Mouse (Mus musculus) colon, adult 2 months (tissue): ENCODE measurements around the gene Dusp21. TPM values are rescaled to one million over a fixed set of nuclear protein-coding genes. Genes with fewer than 3 reads are reported as not detected.

Experiments
- polyA plus RNA-seq: library from polyadenylated mRNA; depleted of rRNA; stranded (reverse); fragments of >200 nt; gene quantifications from 2 replicates; pipeline ENCODE4 v1.2.3, GENCODE M21; 2012; rRNA removed

The Dusp21 gene
- not detected in 2 replicates for polyA plus RNA-seq

DNA sequence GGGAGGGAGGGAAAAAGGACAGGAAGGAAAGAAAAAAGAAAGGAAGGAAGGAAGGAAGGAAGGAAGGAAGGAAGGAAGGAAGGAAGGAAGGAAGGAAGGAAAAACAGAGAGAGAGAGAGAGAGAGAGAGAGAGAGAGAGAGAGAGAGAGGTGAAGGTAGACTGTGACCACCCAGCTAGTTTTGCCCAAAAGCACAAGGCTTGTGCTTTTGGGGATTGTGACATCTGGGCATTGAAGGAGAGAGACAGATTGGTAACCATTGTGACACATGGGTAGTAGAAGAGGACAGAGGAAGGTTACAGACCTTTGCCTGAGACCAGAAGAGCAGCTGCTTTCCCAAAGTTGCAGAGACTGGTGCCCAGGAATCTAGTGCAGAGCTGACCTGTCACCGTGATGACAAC, at the start of gene Dusp21:
TSS of gene Dusp21 (plus strand) at position 301 of the 400 bp plus-strand sequence.

DNA sequence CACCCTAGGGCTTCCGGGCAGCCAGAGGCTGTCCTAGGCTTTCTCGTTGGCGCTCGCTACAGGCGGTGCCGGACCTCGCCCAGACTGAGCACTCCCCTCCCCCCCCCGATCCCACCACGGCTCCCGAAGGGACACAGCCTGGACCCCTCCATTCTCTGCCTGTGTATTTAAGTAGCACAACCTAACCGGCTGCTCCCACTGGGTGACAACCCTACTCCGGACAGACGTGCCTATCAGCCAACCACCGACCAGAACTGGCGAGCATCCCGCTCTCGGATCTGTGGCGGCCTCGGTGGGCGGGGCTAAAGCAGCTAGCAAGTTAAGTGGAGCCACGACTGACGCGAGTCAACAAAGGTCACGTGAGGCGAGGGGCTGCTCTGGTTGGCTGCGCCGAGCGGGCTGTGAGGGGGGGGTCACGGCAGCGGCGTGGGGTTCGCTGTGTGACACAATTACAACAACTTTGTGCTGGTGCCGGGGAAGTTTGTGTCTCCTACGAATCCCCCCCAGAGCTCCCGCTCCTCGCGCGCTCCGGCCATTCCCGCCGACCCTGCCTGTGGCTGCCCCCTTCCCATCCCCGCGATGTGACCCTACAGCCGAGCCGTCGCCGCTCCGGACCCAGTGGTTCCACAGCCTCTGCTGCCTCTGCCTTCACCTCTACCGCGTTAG, 16.7 kb downstream of the Dusp21 start, which contains the start of gene Kdm6a:
TSS of gene Kdm6a (plus strand) at position 384 of the 666 bp plus-strand sequence.

Other genes starting within 250 kb of the Dusp21 start
- gene Kdm6a, start 16.7 kb downstream of the Dusp21 start, polyA plus RNA-seq, result 7.7 and 8.4 TPM in 2 replicates